Mouse (Mus musculus): Measurements from ENCODE around the gene Chst15. TPM values are rescaled to one million over a fixed set of nuclear protein-coding genes. Genes with fewer than 3 reads are reported as not detected.

The Chst15 gene
- polyA plus RNA-seq, 1 experiment: 0.11 TPM

GRCm38 (mm10) chr7:132234250-132234649 is 82.8 kb downstream of the Chst15 start:
- no peak for TF ChIP-seq GATA1 (IDR thresholded peaks at IDR 0.05; ENCODE audit: low read length)

- no peak for TF ChIP-seq GATA1 (IDR thresholded peaks at IDR 0.05; ENCODE audit: low read length)
Observed at GRCm38 (mm10) chr7:132233732-132234131, 83.3 kb downstream of the Chst15 start.

- no peak for TF ChIP-seq GATA1 (IDR thresholded peaks at IDR 0.05; ENCODE audit: low read length)
Observed at GRCm38 (mm10) chr7:132232937-132233336, 84.1 kb downstream of the Chst15 start.

- TF ChIP-seq GATA1 (IDR thresholded peaks at IDR 0.05; ENCODE audit: low read length): no peak
Observed at GRCm38 (mm10) chr7:132231476-132231875, 85.6 kb downstream of the Chst15 start.

GRCm38 (mm10) chr7:132230961-132231360 is 86.1 kb downstream of the Chst15 start:
- no peak for TF ChIP-seq GATA1 (IDR thresholded peaks at IDR 0.05; ENCODE audit: low read length)

- no peak for TF ChIP-seq GATA1 (IDR thresholded peaks at IDR 0.05; ENCODE audit: low read length)
Observed at GRCm38 (mm10) chr7:132227075-132227640, 89.9 kb downstream of the Chst15 start.

- no peak for TF ChIP-seq GATA1 (IDR thresholded peaks at IDR 0.05; ENCODE audit: low read length)
Observed at GRCm38 (mm10) chr7:132226379-132227074, 90.5 kb downstream of the Chst15 start.

- TF ChIP-seq GATA1 (IDR thresholded peaks at IDR 0.05; ENCODE audit: low read length): no peak
Observed at GRCm38 (mm10) chr7:132223452-132224141, 93.4 kb downstream of the Chst15 start.

GRCm38 (mm10) chr7:132214031-132214430 is 103.0 kb downstream of the Chst15 start:
- no peak for TF ChIP-seq GATA1 (IDR thresholded peaks at IDR 0.05; ENCODE audit: low read length)

GRCm38 (mm10) chr7:132213460-132213859 is 103.6 kb downstream of the Chst15 start:
- TF ChIP-seq GATA1 (IDR thresholded peaks at IDR 0.05; ENCODE audit: low read length): no peak

GRCm38 (mm10) chr7:132211920-132212701 is 104.9 kb downstream of the Chst15 start:
- TF ChIP-seq GATA1 (IDR thresholded peaks at IDR 0.05; ENCODE audit: low read length): no peak

GRCm38 (mm10) chr7:132210616-132211015 is 106.4 kb downstream of the Chst15 start:
- no peak for TF ChIP-seq GATA1 (IDR thresholded peaks at IDR 0.05; ENCODE audit: low read length)

- TF ChIP-seq GATA1 (IDR thresholded peaks at IDR 0.05; ENCODE audit: low read length): no peak
Observed at GRCm38 (mm10) chr7:132208946-132209651, 107.9 kb downstream of the Chst15 start.

- no peak for TF ChIP-seq GATA1 (IDR thresholded peaks at IDR 0.05; ENCODE audit: low read length)
Observed at GRCm38 (mm10) chr7:132204073-132204612, 112.9 kb downstream of the Chst15 start.

GRCm38 (mm10) chr7:132199686-132200085 is 117.3 kb downstream of the Chst15 start:
- no peak for TF ChIP-seq GATA1 (IDR thresholded peaks at IDR 0.05; ENCODE audit: low read length)

Measured in G1E-ER4 (cell line).